Mouse (Mus musculus): ENCODE measurements around the gene Sparcl1. TPM values are rescaled to one million over a fixed set of nuclear protein-coding genes. Genes with fewer than 3 reads are reported as not detected.

Gene Sparcl1
- polyA plus RNA-seq (2012; rRNA removed): 1.3 and 2.6 TPM in 2 replicates

GRCm38 (mm10) chr5:104113491-104114172, at the start of gene Sparcl1:
TSS of gene Sparcl1 (minus strand) at chr5:104113733.

DNA sequence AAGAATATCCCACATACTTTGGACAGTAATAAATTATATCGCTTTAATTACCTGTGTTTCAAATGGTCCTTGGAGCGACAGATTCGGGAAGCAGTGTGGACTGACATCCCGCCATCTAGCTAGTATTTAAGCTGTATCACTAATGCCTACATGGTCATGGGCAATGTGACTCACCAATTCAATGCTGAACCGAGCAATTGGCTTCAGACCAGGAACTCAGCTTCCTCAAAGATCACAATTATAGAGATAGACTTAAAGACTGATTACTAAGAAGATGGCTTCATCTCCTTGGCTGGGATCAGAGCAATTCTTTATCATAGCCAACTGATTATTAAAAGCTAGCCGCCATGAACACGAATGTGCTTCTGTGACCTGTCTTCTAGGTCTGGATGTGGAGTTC, 36.0 kb downstream of the Sparcl1 start, which contains the start of gene Gm17660:
Gm17660 (minus strand) TSS at position 101 of the 400 bp plus-strand sequence.

GRCm38 (mm10) chr5:104046256-104047199, 67.0 kb downstream of the Sparcl1 start, which contains the start of gene Nudt9:
TSS of gene Nudt9 (plus strand) at chr5:104046306.

Other genes with a start within 250 kb of the Sparcl1 start
- gene Klhl8, start 202.5 kb downstream of the Sparcl1 start, polyA plus RNA-seq (2012; rRNA removed): 0.99 and 1.0 TPM in 2 replicates
- gene Hsd17b13, start 136.3 kb downstream of the Sparcl1 start, polyA plus RNA-seq (2012; rRNA removed): 3.8 and 4.7 TPM in 2 replicates
- gene Hsd17b11, start 91.8 kb downstream of the Sparcl1 start, polyA plus RNA-seq (2012; rRNA removed): 7.1 and 9.5 TPM in 2 replicates
- gene Nudt9, start 67.4 kb downstream of the Sparcl1 start, polyA plus RNA-seq (2012; rRNA removed): 47.7 and 49.4 TPM in 2 replicates
- gene Gm17660, start 36.1 kb downstream of the Sparcl1 start, polyA plus RNA-seq (2012; rRNA removed): not detected in 2 replicates
- gene Dspp, start 57.0 kb upstream of the Sparcl1 start, polyA plus RNA-seq (2012; rRNA removed): not detected in 2 replicates
- gene Dmp1, start 88.9 kb upstream of the Sparcl1 start, polyA plus RNA-seq (2012; rRNA removed): not detected in 2 replicates
- 0.02 TPM in 1 of 2 replicates, not detected in the other for gene Ibsp, start 185.4 kb upstream of the Sparcl1 start, polyA plus RNA-seq (2012; rRNA removed)
- gene Mepe, start 211.6 kb upstream of the Sparcl1 start, polyA plus RNA-seq (2012; rRNA removed): not detected in 2 replicates

Measured in liver, embryonic 14 days (tissue).